Mouse (Mus musculus): ENCODE data around the gene Ggnbp2.

- TF ChIP-seq CTCF (IDR thresholded peaks at IDR 0.05; ENCODE audit: low read depth) (no peak), EP300 (IDR thresholded peaks at IDR 0.05; ENCODE audit: low read depth) (no peak)
Measured at GRCm38 (mm10) chr11:84888025-84888424, 17.4 kb upstream of the Ggnbp2 start.
